ENCODE assay signal across 29 mouse cellular contexts in genomic region chr5:110924636-110925035, GRCm38 (mm10). TPM values are rescaled to one million over a fixed set of nuclear protein-coding genes. Genes with fewer than 3 reads are reported as not detected.
DNase-seq lines count a peak whose midpoint lies in the region; ATAC-seq and TF ChIP-seq lines count a peak whose summit lies in the region.
"Had no signal": no experiment of that assay in that cellular context is flagged by ENCODE, and none has a peak within 500 bp of the region (broad histone marks: within the 10 kb centered on the region; RNA-seq: fewer than 3 reads in every experiment).

No protein-coding gene starts in this region.

- H3K9me3 ChIP-seq in kidney, postnatal 0 days (replicated peaks; ENCODE audit: low read length), result no peaks in the 10 kb centered on the region
- H3K9me3 ChIP-seq in kidney, embryonic 15.5 days (replicated peaks), result no peaks in the 10 kb centered on the region
- H3K9me3 ChIP-seq in midbrain, postnatal 0 days (ENCODE audit: low read length), result no peaks in the 10 kb centered on the region
- H3K9me3 ChIP-seq in midbrain, embryonic 11.5 days (ENCODE audit: control insufficient read depth, low read length), result no peaks in the 10 kb centered on the region
- H3K9me3 ChIP-seq: embryonic facial prominence, embryonic 12.5 days; G1E; heart, embryonic 12.5 days; hindbrain, embryonic 12.5 days; limb, embryonic 15.5 days; liver, embryonic 15.5 days; midbrain, embryonic 13.5 days; neural tube, embryonic 12.5 days had no signal

- no peaks in the 10 kb centered on the region for H3K36me3 ChIP-seq in kidney, postnatal 0 days (ENCODE audit: insufficient read depth, low read length)
- H3K36me3 ChIP-seq in kidney, embryonic 15.5 days, result no peaks in the 10 kb centered on the region
- no peaks in the 10 kb centered on the region for H3K36me3 ChIP-seq in midbrain, postnatal 0 days (ENCODE audit: insufficient read depth, low read length)
- no peaks in the 10 kb centered on the region for H3K36me3 ChIP-seq in midbrain, embryonic 11.5 days (ENCODE audit: control insufficient read depth, insufficient read depth, low read length)
- H3K36me3 ChIP-seq: embryonic facial prominence, embryonic 12.5 days; G1E; heart, embryonic 12.5 days; hindbrain, embryonic 12.5 days; limb, embryonic 15.5 days; liver, embryonic 15.5 days; midbrain, embryonic 13.5 days; neural tube, embryonic 12.5 days had no signal

- intact Hi-C loops in gastrocnemius, adult 2 months (cut with DNase I), result loop anchor here (5.0 kb wide), 1 partner anchor 87 kb away; the partner anchor contains the start of genes Chek2 and Hscb

- 93% methylated on average over 3 of the region's 3 CpGs for WGBS in kidney, postnatal 0 days
- WGBS in kidney, embryonic 15.5 days, result 95% methylated on average over 3 of the region's 3 CpGs
- 92% methylated on average over 3 of the region's 3 CpGs for WGBS in midbrain, postnatal 0 days
- WGBS in midbrain, embryonic 11.5 days, result 91% methylated on average over 3 of the region's 3 CpGs

- H3K27ac ChIP-seq in gastrocnemius, adult 2 months, result no peak overlapping the region
- no peak overlapping the region for H3K27ac ChIP-seq in kidney, postnatal 0 days
- no peak overlapping the region for H3K27ac ChIP-seq in kidney, embryonic 15.5 days
- H3K27ac ChIP-seq in midbrain, postnatal 0 days (ENCODE audit: low read depth, low read length), result no peak overlapping the region
- H3K27ac ChIP-seq in midbrain, embryonic 11.5 days (ENCODE audit: low read depth, low read length), result no peak overlapping the region
- H3K27ac ChIP-seq: embryonic facial prominence, embryonic 12.5 days; hindbrain, embryonic 12.5 days; limb, embryonic 15.5 days; liver, embryonic 15.5 days; midbrain, embryonic 13.5 days; neural tube, embryonic 12.5 days had no signal

- H3K27me3 ChIP-seq in kidney, postnatal 0 days (ENCODE audit: insufficient read depth, low read length), result no peaks in the 10 kb centered on the region
- H3K27me3 ChIP-seq in kidney, embryonic 15.5 days, result no peaks in the 10 kb centered on the region
- no peaks in the 10 kb centered on the region for H3K27me3 ChIP-seq in midbrain, postnatal 0 days (ENCODE audit: insufficient read depth, low read length)
- no peaks in the 10 kb centered on the region for H3K27me3 ChIP-seq in midbrain, embryonic 11.5 days (ENCODE audit: control insufficient read depth, insufficient read depth, low read length)
- H3K27me3 ChIP-seq: CH12.LX; embryonic facial prominence, embryonic 12.5 days; heart, embryonic 12.5 days; hindbrain, embryonic 12.5 days; limb, embryonic 15.5 days; liver, embryonic 15.5 days; midbrain, embryonic 13.5 days; neural tube, embryonic 12.5 days had no signal

- H3K4me3 ChIP-seq in gastrocnemius, adult 2 months, result no peak overlapping the region
- no peak overlapping the region for H3K4me3 ChIP-seq in kidney, postnatal 0 days (replicated peaks; ENCODE audit: low read depth, low read length)
- H3K4me3 ChIP-seq in kidney, embryonic 15.5 days (replicated peaks), result no peak overlapping the region
- H3K4me3 ChIP-seq in midbrain, postnatal 0 days (ENCODE audit: low read depth, low read length), result no peak overlapping the region
- no peak overlapping the region for H3K4me3 ChIP-seq in midbrain, embryonic 11.5 days (ENCODE audit: low read depth, low read length)
- H3K4me3 ChIP-seq: embryonic facial prominence, embryonic 12.5 days; heart, embryonic 12.5 days; hindbrain, embryonic 12.5 days; limb, embryonic 15.5 days; liver, embryonic 15.5 days; midbrain, embryonic 13.5 days; neural tube, embryonic 12.5 days had no signal

- TF ChIP-seq CTCF in gastrocnemius, adult 2 months (IDR thresholded peaks at IDR 0.05), result peak; percentile 24; the same call in 1 of the 2 replicates
- peak; percentile 49 for TF ChIP-seq CTCF in kidney, postnatal 0 days (IDR thresholded peaks at IDR 0.05; ENCODE audit: low read depth)
- peak; percentile 61 for TF ChIP-seq CTCF in midbrain, postnatal 0 days (IDR thresholded peaks at IDR 0.05)

- no peaks in the 10 kb centered on the region for H3K4me1 ChIP-seq in kidney, postnatal 0 days (replicated peaks; ENCODE audit: insufficient read depth, low read length)
- H3K4me1 ChIP-seq in kidney, embryonic 15.5 days, result 0 out of 2 replicates have a peak, but pooled peaks cover 2% of the 10 kb centered on the region
- H3K4me1 ChIP-seq in midbrain, postnatal 0 days (ENCODE audit: insufficient read depth, low read length), result no peaks in the 10 kb centered on the region
- no peaks in the 10 kb centered on the region for H3K4me1 ChIP-seq in midbrain, embryonic 11.5 days (ENCODE audit: control insufficient read depth, insufficient read depth, low read length)
- H3K4me1 ChIP-seq: hindbrain, embryonic 12.5 days; liver, embryonic 15.5 days; midbrain, embryonic 13.5 days; neural tube, embryonic 12.5 days had no signal

- no peak overlapping the region for H3K4me2 ChIP-seq in kidney, postnatal 0 days (ENCODE audit: low read length)
- no peak overlapping the region for H3K4me2 ChIP-seq in kidney, embryonic 15.5 days
- no peak overlapping the region for H3K4me2 ChIP-seq in midbrain, postnatal 0 days (ENCODE audit: low read depth, low read length, poor library complexity, severe bottlenecking)
- H3K4me2 ChIP-seq in midbrain, embryonic 11.5 days, result no peak overlapping the region
- H3K4me2 ChIP-seq: embryonic facial prominence, embryonic 12.5 days; heart, embryonic 12.5 days; hindbrain, embryonic 12.5 days; limb, embryonic 15.5 days; liver, embryonic 15.5 days; midbrain, embryonic 13.5 days; neural tube, embryonic 12.5 days had no signal

- no peak for DNase-seq in gastrocnemius, adult 2 months
- DNase-seq in gastrocnemius, adult 8-10 months (ENCODE audit: low spot score in 2 of 2), result no peak
- DNase-seq in kidney, postnatal 0 days (ENCODE audit: low spot score), result no peak
- no peak for DNase-seq in midbrain, postnatal 0 days (ENCODE audit: low spot score)
- no peak for DNase-seq in midbrain, embryonic 11.5 days (ENCODE audit: low spot score, missing footprints)
- no peak for DNase-seq in yolk sac, embryonic 10.5 days (ENCODE audit: low spot score)
- DNase-seq: adrenal gland, adult 8-10 months; cerebellum, adult 18-20 months; cerebellum, postnatal 14 days; heart, postnatal 14 days; kidney, adult 2 months; layer of hippocampus, adult 9-11 months; left cerebral cortex, postnatal 4 days; lung, postnatal 14 days; retina, postnatal 1 day; right cerebral cortex, postnatal 25 days; spleen, adult 18-20 months; thymus, postnatal 36 days had no signal

- ATAC-seq in kidney, postnatal 0 days (replicated peaks; ENCODE audit: low FRiP score, low read depth), result no peak
- no peak for ATAC-seq in kidney, embryonic 15.5 days (replicated peaks; ENCODE audit: low FRiP score)
- no peak for ATAC-seq in midbrain, postnatal 0 days (ENCODE audit: low FRiP score)
- ATAC-seq in midbrain, embryonic 11.5 days (ENCODE audit: low FRiP score), result no peak
- ATAC-seq: activated CD4-positive, CD25-positive, alpha-beta regulatory T cell, adult 4 months; midbrain, embryonic 13.5 days had no signal

- no peak overlapping the region for H3K9ac ChIP-seq in kidney, postnatal 0 days (ENCODE audit: low read depth, low read length)
- no peak overlapping the region for H3K9ac ChIP-seq in kidney, embryonic 15.5 days
- H3K9ac ChIP-seq in midbrain, postnatal 0 days (replicated peaks; ENCODE audit: low read length, poor library complexity, severe bottlenecking), result no peak overlapping the region
- no peak overlapping the region for H3K9ac ChIP-seq in midbrain, embryonic 11.5 days (ENCODE audit: low read length)
- H3K9ac ChIP-seq: embryonic facial prominence, embryonic 12.5 days; heart, embryonic 12.5 days; hindbrain, embryonic 12.5 days; limb, embryonic 15.5 days; liver, embryonic 15.5 days; midbrain, embryonic 13.5 days; neural tube, embryonic 12.5 days had no signal

RNA-seq across cellular contexts. Expression of gene Ttc28, which starts 45.0 kb away (rescaled TPM):
- 10 to 100 TPM; 11.9 to 16.6 TPM for total RNA-seq in gastrocnemius, adult 2 months (2021)
- 10 to 100 TPM; 14.9 to 18.9 (median 15.9) TPM for total RNA-seq in gastrocnemius, adult 8-10 months (2022)
- 8.1 and 8.7 TPM in 2 replicates for polyA plus RNA-seq in kidney, postnatal 0 days (2015; fragmentation: Nextera tagmentation; extraction: Ambion mirVana)
- 13.9 and 14.4 TPM in 2 replicates for polyA plus RNA-seq in kidney, embryonic 15.5 days (2015; fragmentation: Nextera tagmentation; extraction: Ambion mirVana)
- 45.2 and 53.1 TPM in 2 replicates for total RNA-seq in midbrain, postnatal 0 days (2014; rRNA removed)
- 8.9 and 10.6 TPM in 2 replicates for polyA plus RNA-seq in midbrain, postnatal 0 days (2015; fragmentation: Nextera tagmentation; extraction: Ambion mirVana)
- polyA plus RNA-seq in midbrain, embryonic 11.5 days (2014; fragmentation: Nextera tagmentation; extraction: Ambion mirVana), result 12.7 and 13.5 TPM in 2 replicates
